Mouse (Mus musculus): ENCODE measurements at regions not wholly inside any gene's neighbourhood (a gene's known extent, or its start where the extent isn't known, plus 50 kb on each side); places are given as distances from the start of the nearest gene placed in this dataset.

DNA sequence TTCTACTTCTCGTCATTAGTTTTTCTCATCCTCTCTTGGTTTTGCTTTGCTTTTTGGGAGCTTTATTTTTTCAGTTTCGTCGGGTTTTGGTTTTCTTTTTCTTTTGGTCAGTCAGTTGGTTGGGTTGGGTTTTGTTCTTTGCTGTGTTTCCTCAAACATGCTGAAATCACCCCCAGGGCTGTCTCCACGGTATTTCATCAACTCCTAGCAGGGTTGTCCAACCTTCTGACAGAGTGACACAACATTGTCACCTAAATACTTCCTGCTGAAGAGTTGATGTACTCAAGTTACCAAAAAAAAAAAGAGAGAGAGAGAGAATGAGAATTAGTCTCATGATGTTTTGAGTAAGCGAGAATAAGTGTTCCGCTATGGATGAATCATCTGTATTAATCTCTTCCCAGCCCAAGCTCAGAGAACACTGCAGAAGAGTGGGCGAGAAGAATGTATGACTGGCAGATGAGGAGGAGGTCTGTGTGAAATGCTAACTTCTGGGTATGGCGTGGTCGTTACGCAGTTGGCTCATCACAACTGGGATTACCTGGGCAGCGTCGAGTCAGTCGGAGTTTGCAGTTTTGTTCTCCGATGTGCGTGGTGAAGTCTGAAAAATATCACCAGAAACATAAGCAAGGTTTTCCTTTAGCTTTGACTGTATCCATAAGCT is 130.5 kb upstream of the Pmfbp1 start:
- no peak for TF ChIP-seq POLR2A (IDR thresholded peaks at IDR 0.05; ENCODE audit: low read depth, low read length)
- no peak for TF ChIP-seq CTCF (IDR thresholded peaks at IDR 0.05; ENCODE audit: extremely low read depth, insufficient read length, insufficient replicate concordance, low read depth, low read length)
